Mouse (Mus musculus) cerebellum, adult (tissue): Measurements from ENCODE around the gene Pcsk5.

Experiments used
- ATAC-seq: cut with Nextera tagmentation; 2 replicates; pipeline ENCODE4 v1.9.2; 2017; ENCODE audit warnings: mild to moderate bottlenecking, moderate library complexity, mixed read lengths; ENCODE audit not compliant: insufficient number of reproducible peaks, low FRiP score, low TSS enrichment

Gene Pcsk5

DNA sequence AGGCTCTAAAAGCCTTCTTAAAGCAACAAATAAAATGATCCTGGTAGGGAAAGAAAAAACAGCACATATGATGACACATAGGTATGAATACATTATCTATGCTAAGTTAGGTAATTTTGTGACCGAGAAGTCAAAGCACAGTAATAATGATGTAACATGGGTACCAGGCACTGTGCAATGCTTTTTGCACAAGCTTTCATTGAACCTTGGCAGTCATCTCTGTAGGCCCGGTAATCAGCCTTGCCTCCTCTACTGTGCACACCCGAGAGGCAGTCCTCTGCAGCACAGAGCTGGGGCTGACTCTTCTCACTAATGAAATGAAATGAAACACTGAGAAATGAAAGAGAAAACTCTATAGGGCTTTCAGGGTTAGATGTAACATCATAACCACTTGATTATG is 89.1 kb downstream of the Pcsk5 start:
- ATAC-seq, result no peak

DNA sequence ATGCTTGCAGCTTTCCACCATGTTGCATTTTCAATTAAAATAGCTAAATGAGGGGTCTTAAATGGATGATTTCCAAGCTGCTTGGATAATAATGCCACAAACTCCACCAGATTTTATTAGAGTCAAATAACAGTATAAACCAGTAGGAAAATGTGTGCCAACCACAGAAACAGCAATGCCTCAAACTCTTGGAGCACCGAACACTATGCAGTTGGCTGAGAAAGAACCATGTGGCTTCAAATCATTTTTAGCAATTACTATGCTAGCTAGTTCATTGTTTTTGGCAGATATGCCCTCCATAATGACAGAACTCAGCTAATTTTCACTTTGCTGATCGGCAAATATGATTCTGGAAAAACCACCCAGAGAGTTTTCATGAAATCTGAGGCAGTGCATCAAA is 92.1 kb downstream of the Pcsk5 start:
- ATAC-seq, result no peak

DNA sequence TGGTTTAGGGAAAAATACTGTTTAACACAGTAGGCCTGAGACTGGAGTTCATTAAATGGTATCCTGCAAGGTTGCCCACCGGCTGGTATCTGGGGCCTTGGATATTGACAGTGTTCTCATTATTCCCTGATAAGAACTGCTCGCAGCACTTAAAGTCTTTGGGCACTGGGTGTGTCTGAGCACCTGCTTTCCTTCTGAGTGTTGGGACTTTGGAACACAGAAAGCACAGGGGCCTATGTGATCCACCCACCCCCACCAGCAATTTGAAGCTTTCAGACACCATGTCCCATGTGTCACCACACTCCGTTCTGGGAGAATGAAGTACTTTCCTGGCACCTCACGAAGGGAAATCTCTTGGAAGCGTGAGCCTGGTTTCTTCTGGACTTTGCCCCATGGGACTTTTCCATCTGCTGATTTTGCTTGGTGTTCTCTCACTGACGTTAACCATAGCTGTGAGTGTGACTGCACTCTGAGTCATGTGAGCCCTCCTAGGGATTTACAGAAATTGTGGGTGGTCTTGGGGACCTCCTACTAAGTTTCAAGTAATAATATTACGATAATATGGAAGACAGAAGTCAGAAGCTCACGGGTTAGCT is 92.9 kb downstream of the Pcsk5 start:
- ATAC-seq, result no peak

DNA sequence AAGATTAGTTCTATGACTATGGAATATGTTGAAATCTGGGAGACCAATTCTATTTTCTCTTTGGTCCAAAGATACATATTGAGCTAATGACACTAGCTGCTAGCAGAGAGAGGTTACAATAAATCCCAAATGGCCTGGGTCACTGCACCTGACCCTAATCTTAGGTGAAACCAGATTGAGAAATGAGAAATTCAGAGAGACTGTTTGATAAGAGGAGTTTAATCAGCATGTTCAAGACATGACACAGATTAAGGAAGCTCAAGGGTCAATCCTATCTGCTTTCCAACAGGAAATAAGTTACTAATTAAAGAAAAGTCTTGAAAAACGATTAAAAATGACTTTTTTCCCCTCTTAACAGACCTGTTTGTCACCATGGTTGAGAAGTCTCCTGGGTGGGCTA is 96.0 kb downstream of the Pcsk5 start:
- no peak for ATAC-seq

DNA sequence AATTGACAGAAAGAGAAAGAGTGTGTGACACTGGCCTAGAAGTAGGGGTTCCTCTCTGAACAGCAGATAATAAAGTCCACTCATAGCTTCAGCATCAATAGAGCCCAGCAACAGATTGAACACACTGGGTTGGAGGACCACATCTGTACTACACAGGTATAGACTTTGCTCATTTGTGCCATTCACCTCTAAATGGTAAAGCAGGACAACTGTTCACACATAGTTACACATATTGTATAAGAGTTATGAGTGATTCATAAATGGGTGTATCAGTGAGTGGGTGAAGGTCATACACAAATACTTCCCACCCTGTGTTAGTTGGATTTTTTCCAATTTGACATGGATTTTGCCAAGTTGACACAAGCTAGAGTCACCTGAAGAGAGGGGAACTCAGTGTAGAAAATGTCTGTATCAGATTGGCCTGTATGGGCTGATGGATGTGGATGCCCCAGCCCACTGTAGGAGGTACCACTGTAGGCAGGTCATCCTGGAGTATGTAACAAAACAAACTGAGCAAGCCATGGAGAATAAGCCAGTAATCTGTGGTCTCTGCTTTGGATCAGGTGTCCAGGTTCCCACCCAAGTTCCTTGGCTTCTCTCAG is 104.7 kb downstream of the Pcsk5 start:
- no peak for ATAC-seq

DNA sequence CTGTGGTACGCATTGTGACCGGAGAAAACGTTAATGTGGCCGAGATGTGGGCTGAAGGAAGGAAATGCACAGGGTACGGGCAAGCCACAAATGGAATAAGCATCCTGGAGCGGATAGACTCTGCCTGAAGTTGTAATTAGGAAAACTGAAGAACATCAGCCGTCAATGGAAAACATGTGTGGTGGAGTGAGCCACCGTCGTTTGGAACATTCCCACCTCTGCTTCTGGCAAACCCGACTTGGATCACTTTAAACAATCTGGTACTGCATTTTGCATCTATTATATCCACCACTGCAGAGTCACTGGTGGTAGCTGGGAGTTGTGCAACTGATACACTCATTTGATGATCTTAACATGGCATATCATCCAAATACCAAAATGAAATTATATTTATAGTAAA is 120.4 kb downstream of the Pcsk5 start:
- ATAC-seq, result no peak

DNA sequence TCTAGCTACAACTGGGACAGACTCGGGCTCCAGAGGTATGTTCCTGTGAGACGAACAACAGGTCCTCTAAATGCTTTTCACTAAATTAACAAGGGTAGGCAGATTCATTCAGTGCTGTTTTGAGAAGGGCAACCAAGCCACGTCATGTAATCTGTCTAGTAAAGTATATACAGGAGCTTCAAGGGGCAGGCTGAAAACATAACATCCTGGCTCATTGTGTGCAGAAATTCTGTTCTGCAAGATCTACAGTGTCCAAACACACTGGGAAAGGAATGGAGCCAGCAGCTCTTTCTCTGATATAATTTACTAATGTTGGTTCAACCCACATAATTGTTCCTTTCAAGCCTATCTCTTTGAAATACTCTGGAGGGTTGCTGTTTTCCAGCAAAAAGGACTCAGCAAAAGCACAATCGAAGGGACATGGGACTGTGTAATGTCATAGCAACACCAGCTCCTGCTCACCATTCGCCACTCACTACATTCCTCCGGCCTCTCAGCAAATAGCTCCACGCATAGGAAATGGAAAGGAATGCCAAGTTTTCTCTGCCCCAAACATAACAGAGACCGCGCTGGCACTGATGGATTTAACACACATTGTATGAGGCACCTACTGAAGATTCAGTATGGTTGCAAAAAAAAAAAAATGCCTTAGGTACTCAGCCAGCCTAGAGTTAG is 122.0 kb downstream of the Pcsk5 start:
- ATAC-seq, result no peak

DNA sequence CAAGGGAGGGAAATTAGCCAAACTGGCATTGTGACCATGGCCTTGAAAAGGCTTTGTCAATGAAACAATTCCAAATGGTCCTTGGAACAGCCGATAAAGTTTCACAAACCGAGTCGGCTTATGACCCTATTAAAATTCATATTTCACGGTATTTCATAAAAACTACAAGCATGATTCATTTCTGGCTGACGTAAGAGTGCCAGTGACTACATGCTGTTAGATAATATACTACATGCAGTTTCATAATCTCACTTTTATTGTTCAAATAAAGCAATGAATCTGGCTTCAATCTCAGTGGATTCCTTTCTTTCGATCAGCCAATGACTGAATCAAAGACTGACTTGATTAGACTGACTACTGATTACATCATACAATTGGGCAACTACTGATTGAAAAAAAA is 145.8 kb downstream of the Pcsk5 start:
- no peak for ATAC-seq

DNA sequence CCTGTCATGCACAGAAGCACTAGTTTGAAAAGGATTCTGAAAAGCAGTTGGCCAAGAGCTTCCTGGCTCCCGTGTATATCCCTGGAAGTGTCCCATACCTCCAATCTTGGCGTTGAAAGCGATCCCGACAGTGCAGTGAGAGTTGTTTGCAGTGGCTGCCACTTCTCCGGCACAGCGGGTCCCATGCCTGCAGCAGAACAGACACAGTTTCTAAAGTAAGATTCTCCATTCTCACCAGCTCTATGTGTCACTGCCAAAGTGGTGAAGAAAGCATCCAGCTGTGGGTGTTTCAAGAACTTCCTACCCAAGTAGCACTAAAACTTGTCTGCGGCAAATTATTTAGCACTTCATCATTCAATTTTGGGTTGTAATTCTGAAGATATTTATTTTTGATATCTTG is 159.1 kb downstream of the Pcsk5 start:
- ATAC-seq, result no peak

DNA sequence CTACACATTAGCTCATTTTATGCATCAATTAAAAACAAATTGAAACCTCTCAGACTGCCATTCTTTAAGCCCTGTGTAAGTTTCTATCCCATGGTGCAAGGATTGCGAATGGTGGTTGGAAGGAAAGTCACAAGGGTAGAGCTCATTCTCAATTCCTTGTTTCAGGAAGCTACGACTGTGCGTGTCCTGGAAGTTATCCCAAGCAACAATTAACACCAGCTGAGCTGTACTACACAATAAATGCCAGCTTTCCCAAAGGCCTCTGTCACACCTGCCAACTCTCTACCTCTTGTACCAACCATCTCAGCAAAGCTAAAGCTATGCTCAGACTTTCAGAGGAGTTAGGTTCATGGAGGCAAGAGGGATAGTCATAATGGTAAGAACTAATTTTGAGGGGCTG is 174.8 kb downstream of the Pcsk5 start:
- no peak for ATAC-seq

DNA sequence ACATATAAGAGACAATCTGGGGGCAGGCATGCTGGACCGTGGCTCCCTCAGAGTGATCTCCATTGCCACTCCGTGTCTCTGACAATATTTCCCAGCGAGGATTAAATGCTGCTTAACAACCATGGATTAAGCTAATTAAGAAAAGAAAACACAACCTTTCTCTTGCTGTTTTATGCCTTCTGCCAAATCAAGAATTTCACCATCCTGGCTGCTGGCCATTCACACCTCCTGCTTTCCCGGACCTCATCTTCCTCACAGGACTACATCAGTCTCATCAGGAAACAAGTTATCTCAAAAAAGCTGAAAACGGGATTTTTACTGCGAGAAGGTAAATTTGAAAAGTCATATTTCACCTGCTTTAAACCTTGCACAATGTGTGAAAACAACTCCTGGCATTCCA is 175.2 kb downstream of the Pcsk5 start:
- ATAC-seq, result no peak

DNA sequence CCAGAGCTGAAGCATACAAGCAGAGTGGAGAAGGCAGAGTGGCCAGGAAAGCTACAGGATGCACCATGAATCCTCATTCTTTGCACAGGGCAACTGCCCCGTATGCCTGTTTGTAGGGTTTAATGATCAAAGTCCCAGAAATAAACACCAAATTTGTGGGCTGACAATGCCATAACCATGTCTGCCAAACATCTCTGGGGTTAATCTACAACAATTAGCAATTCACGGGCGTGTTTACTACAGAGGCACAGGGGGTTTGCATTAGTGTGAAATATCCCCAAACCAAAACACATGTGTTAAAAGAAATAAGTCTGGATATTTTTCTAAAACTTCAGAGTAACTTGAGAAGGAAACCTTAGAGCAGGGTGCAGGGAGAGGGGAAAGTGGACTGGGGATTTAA is 178.1 kb downstream of the Pcsk5 start:
- no peak for ATAC-seq

DNA sequence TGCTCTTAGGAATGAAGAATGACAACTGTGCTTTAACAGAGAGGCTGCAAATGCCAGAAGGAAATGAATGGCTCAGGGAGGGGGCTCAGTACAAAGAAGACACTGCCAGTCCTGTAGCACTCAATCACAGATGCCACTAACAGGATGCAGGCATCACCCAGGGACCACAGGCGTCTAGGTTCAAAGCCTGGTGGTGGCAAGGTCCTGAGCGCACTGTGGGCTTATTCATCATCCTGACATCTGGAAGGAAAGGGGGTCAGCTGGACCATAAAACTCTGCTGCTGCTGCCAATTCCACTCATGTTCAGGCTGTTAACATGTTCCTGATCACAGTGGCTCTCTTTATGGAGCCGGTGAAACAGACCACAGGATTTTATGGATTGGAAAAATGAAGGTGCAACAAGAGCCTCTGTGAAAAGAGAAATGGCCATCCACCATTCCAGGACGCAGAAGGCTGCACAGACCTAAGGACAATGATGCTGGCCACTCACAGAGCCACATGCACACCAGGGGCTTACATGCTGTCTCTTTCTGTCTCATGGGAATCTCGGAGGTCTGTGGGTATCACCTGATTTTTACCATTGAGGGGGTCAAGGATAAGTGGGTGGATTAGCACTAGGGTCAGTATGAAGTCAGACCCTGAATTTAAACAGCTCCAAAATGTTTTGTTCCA is 186.5 kb downstream of the Pcsk5 start:
- no peak for ATAC-seq

DNA sequence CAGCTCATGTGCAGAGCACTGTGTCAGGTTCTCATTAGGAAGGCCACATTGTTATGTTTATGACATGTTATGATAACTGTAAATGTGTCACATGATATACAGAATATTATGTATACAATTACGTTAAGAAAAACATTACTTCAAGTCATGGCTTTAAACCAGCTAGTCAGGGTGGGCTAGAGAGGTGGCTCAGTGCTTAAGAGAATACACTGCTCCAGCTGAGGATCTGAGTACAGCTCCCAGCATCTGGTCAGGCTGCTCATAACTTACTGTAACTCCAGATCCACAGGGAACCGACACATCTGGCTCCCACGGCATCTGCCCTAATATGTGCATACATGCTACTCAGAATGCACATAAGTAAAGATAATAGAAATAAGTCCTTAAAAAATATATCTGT is 187.5 kb downstream of the Pcsk5 start:
- no peak for ATAC-seq

DNA sequence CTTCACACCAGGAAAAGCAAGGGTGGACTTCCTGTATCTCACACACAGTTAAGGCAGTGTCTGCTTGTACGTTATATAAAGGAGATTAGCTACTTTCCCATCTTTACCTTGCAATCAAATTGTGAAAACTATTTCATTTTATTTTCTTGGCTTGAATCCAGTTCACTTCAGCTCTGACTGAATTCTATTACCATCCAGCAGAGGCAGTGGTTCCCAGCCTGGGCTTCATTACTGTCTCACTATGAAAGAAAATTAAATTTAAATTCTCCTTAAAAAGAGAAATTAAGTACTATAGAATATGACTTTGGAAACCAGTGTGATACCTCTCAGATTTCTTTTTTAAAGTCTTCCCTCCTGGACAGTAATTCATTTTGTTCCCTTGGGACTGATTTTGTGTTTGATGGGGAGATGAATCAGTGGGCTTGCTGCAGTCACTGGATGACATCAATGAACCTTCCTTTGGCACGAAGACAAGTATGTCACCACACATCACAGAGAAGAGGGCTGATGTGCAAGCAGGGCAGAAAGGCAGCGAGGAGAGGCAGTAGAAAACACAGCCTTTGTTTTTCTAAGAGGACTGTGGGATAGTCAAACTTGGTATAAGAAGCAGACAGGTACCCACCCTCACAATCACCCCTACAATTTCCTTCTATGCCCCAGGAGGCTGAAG is 194.2 kb downstream of the Pcsk5 start:
- ATAC-seq, result no peak

DNA sequence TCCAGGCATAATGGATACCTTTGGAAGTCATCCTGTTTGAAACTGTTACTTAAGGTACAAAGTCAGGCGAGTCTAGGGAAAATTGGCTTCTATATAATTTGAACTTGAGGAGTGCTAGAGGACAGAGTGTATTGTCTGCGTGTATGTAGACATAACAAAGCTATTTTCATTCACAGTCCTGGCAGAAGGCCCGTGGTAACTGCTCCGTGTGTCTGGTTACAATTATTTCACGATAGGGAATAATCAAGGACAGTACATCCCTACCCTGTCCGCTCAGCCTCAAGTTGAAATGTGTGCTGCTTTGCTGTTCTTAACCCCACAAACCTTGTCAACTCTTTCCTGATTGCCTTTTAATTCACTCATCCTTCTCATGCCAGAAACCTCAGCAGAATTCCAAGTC is 201.4 kb downstream of the Pcsk5 start:
- no peak for ATAC-seq

DNA sequence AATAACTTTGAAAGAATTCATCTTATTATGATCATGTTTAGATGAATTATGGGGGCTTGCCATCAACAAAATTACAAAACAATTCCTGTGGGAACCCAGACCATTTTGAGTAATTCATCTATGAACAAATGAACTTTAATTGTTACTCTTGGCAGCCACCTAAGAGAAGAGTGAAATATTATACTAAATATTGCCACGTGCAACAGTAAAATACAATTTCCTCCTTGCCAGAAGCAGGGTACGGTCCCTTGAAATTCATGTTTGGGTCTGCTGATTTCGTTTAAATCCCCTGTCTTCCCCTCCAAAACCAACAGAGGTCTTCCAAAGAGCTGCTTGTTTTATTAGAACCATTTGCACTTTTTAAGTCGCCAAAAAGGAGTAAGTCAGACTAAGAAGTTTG is 221.8 kb downstream of the Pcsk5 start:
- no peak for ATAC-seq

DNA sequence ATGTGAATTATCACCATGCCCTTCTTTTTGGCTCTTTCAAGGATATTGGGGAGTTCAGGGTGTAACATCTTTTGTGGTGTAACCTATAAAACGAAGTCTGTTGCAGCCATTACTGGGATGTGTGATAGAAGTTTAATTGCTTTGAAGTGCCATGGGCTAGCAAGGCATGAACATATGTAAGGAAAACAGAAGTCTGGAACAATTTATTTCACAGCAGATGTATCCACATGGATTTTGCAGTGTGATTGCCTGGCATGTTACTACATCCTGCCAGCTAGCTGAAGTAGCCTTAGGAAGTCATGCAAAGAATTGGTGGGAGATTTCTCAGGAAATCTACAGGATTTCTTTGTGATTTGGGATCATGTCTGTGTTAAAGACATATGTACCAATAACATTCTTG is 230.9 kb downstream of the Pcsk5 start:
- no peak for ATAC-seq

DNA sequence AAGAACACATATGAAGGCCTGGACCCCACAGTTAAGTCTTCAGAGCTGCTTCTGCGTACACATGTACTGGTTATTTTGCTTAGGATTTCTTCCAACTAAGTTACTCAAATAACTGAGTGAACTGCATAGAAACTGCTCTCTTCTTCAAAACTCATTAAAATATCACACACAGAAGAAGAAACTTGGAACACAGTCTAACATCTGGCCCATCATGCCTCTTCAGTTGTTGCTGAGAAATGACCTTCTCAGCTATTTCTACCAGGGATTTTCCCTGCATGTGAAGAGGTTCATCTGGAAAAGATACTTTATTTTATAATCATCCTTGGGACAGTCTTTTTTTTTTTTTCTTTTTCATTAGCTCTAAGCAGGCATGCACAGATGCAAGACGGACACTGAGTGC is 231.3 kb downstream of the Pcsk5 start:
- no peak for ATAC-seq

DNA sequence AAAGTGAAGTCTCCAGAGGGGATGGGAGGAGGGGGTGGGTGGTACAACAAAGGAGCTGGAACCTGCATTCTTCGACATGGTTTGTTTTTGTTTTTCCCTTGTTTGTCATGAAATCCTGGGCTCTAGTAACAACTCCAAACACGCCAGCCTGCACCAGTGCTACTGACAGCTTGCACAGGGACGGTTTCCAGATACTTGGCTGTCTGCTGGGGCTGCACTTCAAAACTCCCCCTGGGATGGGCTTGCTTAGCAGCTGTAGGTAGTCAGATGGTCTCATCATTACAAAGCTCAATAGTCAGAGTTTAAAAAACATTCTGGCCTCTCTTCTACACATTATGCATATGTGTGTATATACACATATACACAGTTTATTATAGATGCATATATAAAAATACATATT is 234.1 kb downstream of the Pcsk5 start:
- no peak for ATAC-seq

DNA sequence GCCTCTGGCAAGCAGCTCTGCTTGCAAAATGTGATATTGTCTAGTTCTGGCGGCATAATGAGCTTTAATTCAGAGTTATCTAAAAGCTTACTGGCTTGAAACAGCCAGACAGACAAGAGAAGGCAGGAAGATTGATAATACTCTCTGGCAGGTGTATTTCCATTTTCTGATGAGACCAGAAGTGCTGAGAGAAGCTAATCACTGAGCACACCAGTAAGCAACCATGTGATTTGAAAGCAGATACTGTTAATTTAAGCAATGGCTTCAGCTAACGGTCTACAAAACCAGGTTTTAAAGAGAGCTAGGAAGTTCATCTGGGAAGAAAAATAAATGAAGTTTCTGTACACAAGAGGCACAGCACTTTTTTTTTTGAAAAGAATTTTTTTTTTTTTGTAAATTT is 237.1 kb downstream of the Pcsk5 start:
- ATAC-seq, result no peak
